Mouse (Mus musculus) inflammation-experienced regulatory T-cells (primary cell): ENCODE data around the gene Caps2. TPM values are rescaled to one million over a fixed set of nuclear protein-coding genes. Genes with fewer than 3 reads are reported as not detected.

Experiments
- polyA plus RNA-seq, 2 experiments: library from polyadenylated mRNA; unstranded; fragments of 100-300 nt; shearing (Covaris generic); gene quantifications; one replicate each; pipeline ENCODE4 v1.2.1; 2017

Caps2 gene
- not detected for polyA plus RNA-seq

DNA sequence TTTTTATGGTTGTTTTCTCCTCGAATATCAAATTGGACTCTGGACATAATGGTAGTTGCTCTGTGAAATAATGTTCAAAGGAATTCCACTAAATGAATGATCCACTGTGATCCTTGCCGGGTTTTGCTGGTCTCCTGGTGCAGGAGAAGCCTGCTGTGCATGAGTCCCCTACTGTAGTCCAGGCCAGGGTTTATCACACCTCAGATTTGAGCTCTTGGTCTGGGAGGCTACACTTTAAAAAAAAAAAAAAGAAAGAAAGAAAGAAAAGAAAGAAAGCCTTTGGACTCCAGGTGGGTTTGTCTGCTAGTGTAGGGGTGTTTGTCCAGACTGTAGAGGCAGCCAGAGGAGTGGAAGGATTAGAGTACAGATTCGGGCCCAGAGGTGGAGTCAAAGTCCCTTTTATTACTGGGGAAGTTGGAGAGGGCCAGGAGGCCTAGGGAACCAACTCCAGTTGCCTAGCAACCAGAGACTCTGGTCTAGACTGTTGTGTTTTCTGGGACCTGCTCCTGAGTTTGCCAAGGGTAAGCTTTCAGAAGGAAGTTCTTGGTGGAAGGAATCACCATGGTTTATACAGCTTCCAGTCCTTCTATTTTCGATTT is at the start of gene Caps2:
Gene Caps2 (plus strand): TSS at position 454 of the 599 bp plus-strand sequence.

DNA sequence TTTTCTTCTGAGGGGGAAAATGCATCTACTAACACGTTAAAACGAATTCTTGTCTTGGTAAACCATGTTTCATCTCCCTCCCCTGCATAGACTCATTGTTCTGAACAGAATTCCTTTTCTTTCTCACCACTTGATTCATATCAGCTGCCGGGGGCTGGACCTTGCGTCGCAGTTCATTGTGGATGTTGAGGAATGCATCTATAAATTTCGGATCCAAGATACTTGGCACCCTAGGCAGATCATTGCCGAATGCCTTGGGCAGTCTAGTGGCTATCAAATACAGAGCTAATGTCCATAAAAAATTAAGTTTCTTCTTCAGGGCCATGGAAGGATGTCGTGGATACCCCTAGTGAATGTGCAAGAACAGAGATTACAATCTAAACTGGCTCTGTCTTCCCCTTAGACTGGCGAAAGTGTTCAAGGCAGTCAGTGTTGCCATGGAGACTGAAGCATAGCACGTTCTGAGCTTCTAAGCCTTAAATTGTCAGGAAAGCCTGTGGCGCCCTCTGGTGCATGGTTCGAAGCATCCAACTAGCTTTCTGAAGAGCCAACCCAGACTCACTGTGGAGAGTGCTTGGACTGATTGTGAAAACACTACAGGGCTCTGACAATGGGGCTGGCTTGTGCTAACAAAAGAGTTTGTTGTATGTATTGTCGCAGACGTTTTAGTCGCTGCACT is 3.4 kb upstream of the Caps2 start, which contains the start of gene Glipr1l3:
Gene Glipr1l3 (minus strand): TSS at position 446 of the 679 bp plus-strand sequence.

Other genes starting within 250 kb of the Caps2 start
- 10 to 100 TPM; 41.3 to 47.9 TPM for gene Krr1, start 191.0 kb upstream of the Caps2 start, polyA plus RNA-seq
- 100 to 1,000 TPM in 1 of 2 experiments, 10 to 100 TPM in 1; 73.2 to 114 TPM for gene Glipr1, start 161.0 kb upstream of the Caps2 start, polyA plus RNA-seq
- gene Glipr1l1, start 103.4 kb upstream of the Caps2 start, polyA plus RNA-seq: not detected
- under 1 TPM in 1 of 2 experiments, not detected in 1; 0.26 TPM for gene Glipr1l2, start 80.3 kb upstream of the Caps2 start, polyA plus RNA-seq
- gene Glipr1l3, start 3.3 kb upstream of the Caps2 start, polyA plus RNA-seq: 1 to 10 TPM in 1 of 2 experiments, under 1 TPM in 1; 0.18 to 1.6 TPM
- gene Kcnc2, start 107.5 kb downstream of the Caps2 start, polyA plus RNA-seq: under 1 TPM; 0.25 to 0.80 TPM